ENCODE assay signal across 16 mouse cellular contexts in the genomic region with DNA sequence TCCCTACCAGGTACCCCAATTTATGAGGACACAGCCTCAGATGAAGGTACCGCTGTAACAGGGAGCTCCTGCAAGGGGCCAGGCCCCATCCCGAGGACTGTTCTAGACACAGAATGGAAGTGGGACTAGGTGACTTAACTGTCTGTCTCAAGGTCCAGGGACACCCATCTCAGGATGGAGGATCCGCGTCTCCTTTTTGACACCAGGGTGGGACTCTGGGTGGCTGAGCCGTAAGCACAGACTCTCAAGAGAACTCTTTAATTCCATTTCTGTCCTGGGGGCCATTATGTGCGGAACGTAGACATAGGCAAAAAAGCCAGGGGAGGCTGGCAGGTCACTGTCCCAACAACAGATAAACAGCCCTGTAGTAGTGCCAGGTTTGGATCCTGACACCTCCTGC. TPM values are rescaled to one million over a fixed set of nuclear protein-coding genes. Genes with fewer than 3 reads are reported as not detected.
A peak's percentile ranks its signal among the peaks of the same experiment; 100 is the strongest.
DNase-seq lines count a peak whose midpoint lies in the region; ATAC-seq and TF ChIP-seq lines count a peak whose summit lies in the region.
"Had no signal": no experiment of that assay in that cellular context is flagged by ENCODE, and none has a peak within 500 bp of the region (broad histone marks: within the 10 kb centered on the region; RNA-seq: fewer than 3 reads in every experiment).

No protein-coding gene starts in this region.

- H3K9ac ChIP-seq in heart, embryonic 14.5 days (ENCODE audit: low read length) = no peak overlapping the region; the same call in 1 of the 2 replicates
- no peak overlapping the region for H3K9ac ChIP-seq in midbrain, embryonic 12.5 days (replicated peaks)
- no peak overlapping the region for H3K9ac ChIP-seq in midbrain, embryonic 16.5 days (ENCODE audit: low read depth, low read length)
- no peak overlapping the region for H3K9ac ChIP-seq in intestine, embryonic 14.5 days (ENCODE audit: low read length)
- peak overlapping the region; percentile 52 for H3K9ac ChIP-seq in liver, postnatal 0 days (replicated peaks)
- H3K9ac ChIP-seq: kidney, embryonic 15.5 days had no signal

- no peak for TF ChIP-seq CTCF in liver, postnatal 0 days (IDR thresholded peaks at IDR 0.05; ENCODE audit: low read depth)

- intact Hi-C loops in left cerebral cortex, postnatal 4 days (cut with DNase I) = no loop called here

- no peak overlapping the region for H3K4me3 ChIP-seq in heart, embryonic 14.5 days (ENCODE audit: control insufficient read depth in 1 of 2, insufficient read depth in 1 of 2, low read depth in 1 of 2, low read length in 2 of 2)
- no peak overlapping the region for H3K4me3 ChIP-seq in midbrain, embryonic 12.5 days
- no peak overlapping the region for H3K4me3 ChIP-seq in midbrain, embryonic 16.5 days (ENCODE audit: low read depth, low read length)
- no peak overlapping the region for H3K4me3 ChIP-seq in intestine, embryonic 14.5 days (ENCODE audit: low read depth, low read length)
- H3K4me3 ChIP-seq in liver, postnatal 0 days (ENCODE audit: low read depth, low read length) = 0 out of 2 replicates have a peak overlapping the region, but pooled peaks have one; percentile 12
- H3K4me3 ChIP-seq: hindbrain, embryonic 12.5 days; kidney, embryonic 15.5 days had no signal

- no peak for TF ChIP-seq EP300 in liver, postnatal 0 days (IDR thresholded peaks at IDR 0.05; ENCODE audit: low read depth)

- peak overlapping the region; percentile 4 to 78; a peak in 3 of 4 replicates for H3K27ac ChIP-seq in heart, embryonic 14.5 days (replicated peaks in 1 of 2; ENCODE audit: control insufficient read depth in 1 of 2, insufficient read depth in 1 of 2, low read depth in 2 of 2, low read length in 2 of 2)
- peak overlapping the region; percentile 42; the same call in 1 of the 2 replicates for H3K27ac ChIP-seq in midbrain, embryonic 12.5 days (replicated peaks)
- H3K27ac ChIP-seq in midbrain, embryonic 16.5 days (ENCODE audit: low read length) = no peak overlapping the region
- peak overlapping the region; percentile 48; the same call in 1 of the 2 replicates for H3K27ac ChIP-seq in intestine, embryonic 14.5 days (ENCODE audit: low read depth)
- peak overlapping the region; percentile 85 for H3K27ac ChIP-seq in liver, postnatal 0 days (ENCODE audit: low read depth)
- H3K27ac ChIP-seq: hindbrain, embryonic 12.5 days; kidney, embryonic 15.5 days had no signal

- DNase-seq in heart, adult 18-20 months = no peak
- DNase-seq in intestine, embryonic 14.5 days (ENCODE audit: low spot score) = no peak
- no peak for DNase-seq in liver, postnatal 0 days
- DNase-seq in cerebellum, adult 18-20 months = no peak
- no peak for DNase-seq in left cerebral cortex, postnatal 4 days
- DNase-seq: cerebellum, adult 8-10 months; layer of hippocampus, adult 9-11 months; right cerebral cortex, postnatal 14 days; thymus, postnatal 4 days had no signal

- H3K36me3 ChIP-seq in heart, embryonic 14.5 days (ENCODE audit: control insufficient read depth, insufficient read depth, low read length) = peaks cover 36% of the 10 kb centered on the region
- H3K36me3 ChIP-seq in midbrain, embryonic 12.5 days = no peaks in the 10 kb centered on the region
- no peaks in the 10 kb centered on the region for H3K36me3 ChIP-seq in midbrain, embryonic 16.5 days (ENCODE audit: control insufficient read depth, insufficient read depth, low read length)
- no peaks in the 10 kb centered on the region for H3K36me3 ChIP-seq in intestine, embryonic 14.5 days (ENCODE audit: control insufficient read depth, insufficient read depth, low read length)
- peaks cover 44% of the 10 kb centered on the region for H3K36me3 ChIP-seq in liver, postnatal 0 days (replicated peaks; ENCODE audit: insufficient read depth, low read length)
- H3K36me3 ChIP-seq: hindbrain, embryonic 12.5 days had no signal

- peaks cover 64 to 91% of the 10 kb centered on the region in 2 experiments for H3K4me1 ChIP-seq in heart, embryonic 14.5 days (ENCODE audit: control insufficient read depth in 2 of 2, insufficient read depth in 2 of 2, low read length in 2 of 2)
- peaks cover 57% of the 10 kb centered on the region for H3K4me1 ChIP-seq in midbrain, embryonic 12.5 days
- H3K4me1 ChIP-seq in midbrain, embryonic 16.5 days (ENCODE audit: control insufficient read depth, insufficient read depth, low read length) = peaks cover 12% of the 10 kb centered on the region
- H3K4me1 ChIP-seq in intestine, embryonic 14.5 days (replicated peaks; ENCODE audit: control insufficient read depth, insufficient read depth, low read length) = peaks cover 36% of the 10 kb centered on the region
- peaks cover 95% of the 10 kb centered on the region for H3K4me1 ChIP-seq in liver, postnatal 0 days (ENCODE audit: insufficient read depth)

- WGBS in heart, embryonic 14.5 days = 72% methylated on average over 7 of the region's 7 CpGs
- 90% methylated on average over 7 of the region's 7 CpGs for WGBS in midbrain, embryonic 12.5 days
- 87% methylated on average over 7 of the region's 7 CpGs for WGBS in midbrain, embryonic 16.5 days
- WGBS in intestine, embryonic 14.5 days = 84% methylated on average over 7 of the region's 7 CpGs
- 59% methylated on average over 7 of the region's 7 CpGs for WGBS in liver, postnatal 0 days (ENCODE audit: insufficient replicate concordance)

- no peak for ATAC-seq in heart, embryonic 14.5 days (ENCODE audit: insufficient number of reproducible peaks, insufficient read depth, low FRiP score, low read depth)
- no peak for ATAC-seq in midbrain, embryonic 12.5 days (ENCODE audit: low FRiP score, low read depth)
- ATAC-seq in midbrain, embryonic 16.5 days = no peak
- ATAC-seq in intestine, embryonic 14.5 days (replicated peaks; ENCODE audit: low FRiP score, low TSS enrichment, low read depth) = no peak
- no peak for ATAC-seq in liver, postnatal 0 days
- ATAC-seq: activated CD4-positive, CD25-positive, alpha-beta regulatory T cell, adult 4 months had no signal

- H3K27me3 ChIP-seq in heart, embryonic 14.5 days (ENCODE audit: control insufficient read depth, insufficient read depth, low read length) = no peaks in the 10 kb centered on the region
- peaks cover 5% of the 10 kb centered on the region for H3K27me3 ChIP-seq in midbrain, embryonic 12.5 days
- H3K27me3 ChIP-seq in midbrain, embryonic 16.5 days (ENCODE audit: control insufficient read depth, insufficient read depth, low read depth, low read length) = no peaks in the 10 kb centered on the region
- H3K27me3 ChIP-seq in intestine, embryonic 14.5 days (replicated peaks; ENCODE audit: control insufficient read depth, insufficient read depth, low read length) = no peaks in the 10 kb centered on the region
- H3K27me3 ChIP-seq in liver, postnatal 0 days (ENCODE audit: insufficient read depth, low read length) = no peaks in the 10 kb centered on the region
- H3K27me3 ChIP-seq: kidney, embryonic 15.5 days had no signal

- H3K9me3 ChIP-seq in heart, embryonic 14.5 days (ENCODE audit: control insufficient read depth, low read length) = no peaks in the 10 kb centered on the region
- H3K9me3 ChIP-seq in midbrain, embryonic 12.5 days = no peaks in the 10 kb centered on the region
- H3K9me3 ChIP-seq in midbrain, embryonic 16.5 days (replicated peaks; ENCODE audit: control insufficient read depth, low read length, poor library complexity, severe bottlenecking) = no peaks in the 10 kb centered on the region
- H3K9me3 ChIP-seq in intestine, embryonic 14.5 days (ENCODE audit: control insufficient read depth, low read length) = no peaks in the 10 kb centered on the region
- H3K9me3 ChIP-seq in liver, postnatal 0 days (ENCODE audit: low read length) = no peaks in the 10 kb centered on the region
- H3K9me3 ChIP-seq: hindbrain, embryonic 12.5 days; kidney, embryonic 15.5 days had no signal

- H3K4me2 ChIP-seq in heart, embryonic 14.5 days (ENCODE audit: low read length) = peak overlapping the region; percentile 17; the same call in 1 of the 2 replicates
- H3K4me2 ChIP-seq in midbrain, embryonic 12.5 days (replicated peaks) = no peak overlapping the region
- no peak overlapping the region for H3K4me2 ChIP-seq in midbrain, embryonic 16.5 days (ENCODE audit: low read length)
- H3K4me2 ChIP-seq in intestine, embryonic 14.5 days (ENCODE audit: low read length) = no peak overlapping the region
- peak overlapping the region; percentile 66 for H3K4me2 ChIP-seq in liver, postnatal 0 days (ENCODE audit: low read depth, low read length)
- H3K4me2 ChIP-seq: hindbrain, embryonic 12.5 days; kidney, embryonic 15.5 days had no signal

RNA-seq across cellular contexts. Expression of gene Trhr2, which starts 38.4 kb away (rescaled TPM):
- polyA plus RNA-seq in heart, embryonic 14.5 days (2014; fragmentation: Nextera tagmentation; extraction: Ambion mirVana) = not detected in 2 replicates
- not detected for total RNA-seq in heart, adult 18-20 months (2021)
- polyA plus RNA-seq in midbrain, embryonic 12.5 days (2016; fragmentation: Nextera tagmentation; extraction: Ambion mirVana) = not detected in 2 replicates
- polyA plus RNA-seq in midbrain, embryonic 16.5 days (2015; fragmentation: Nextera tagmentation; extraction: Ambion mirVana) = 0.26 TPM in 1 of 2 replicates, not detected in the other
- not detected in 2 replicates for polyA plus RNA-seq in intestine, embryonic 14.5 days (2014; fragmentation: Nextera tagmentation; extraction: Ambion mirVana)
- polyA plus RNA-seq in liver, postnatal 0 days (2015; fragmentation: Nextera tagmentation; extraction: Ambion mirVana) = not detected in 2 replicates
- total RNA-seq in left cerebral cortex, postnatal 4 days (2021) = 1 to 10 TPM in 1 of 2 experiments, under 1 TPM in 1; 0.66 to 1.3 TPM
- polyA plus RNA-seq: activated CD4-positive, CD25-positive, alpha-beta regulatory T cell, adult 4 months; hindbrain, embryonic 12.5 days; kidney, embryonic 15.5 days; lung, embryonic 16.5 days had no signal

RNA-seq across cellular contexts. Expression of gene Zfpm1, which starts 40.2 kb away (rescaled TPM):
- 4.4 and 6.1 TPM in 2 replicates for polyA plus RNA-seq in heart, embryonic 14.5 days (2014; fragmentation: Nextera tagmentation; extraction: Ambion mirVana)
- total RNA-seq in heart, adult 18-20 months (2021) = 10 to 100 TPM; 18.4 to 23.0 TPM
- polyA plus RNA-seq in midbrain, embryonic 12.5 days (2016; fragmentation: Nextera tagmentation; extraction: Ambion mirVana) = 3.0 TPM in 2 replicates
- 0.77 and 1.2 TPM in 2 replicates for polyA plus RNA-seq in midbrain, embryonic 16.5 days (2015; fragmentation: Nextera tagmentation; extraction: Ambion mirVana)
- polyA plus RNA-seq in intestine, embryonic 14.5 days (2014; fragmentation: Nextera tagmentation; extraction: Ambion mirVana) = 4.2 and 6.4 TPM in 2 replicates
- polyA plus RNA-seq in liver, postnatal 0 days (2015; fragmentation: Nextera tagmentation; extraction: Ambion mirVana) = 5.7 and 6.9 TPM in 2 replicates
- 10 to 100 TPM in 1 of 2 experiments, 1 to 10 TPM in 1; 8.6 to 12.2 TPM for total RNA-seq in left cerebral cortex, postnatal 4 days (2021)

RNA-seq across cellular contexts. Expression of gene Zc3h18, which starts 54.3 kb away (rescaled TPM):
- 17.7 and 19.6 TPM in 2 replicates for polyA plus RNA-seq in heart, embryonic 14.5 days (2014; fragmentation: Nextera tagmentation; extraction: Ambion mirVana)
- total RNA-seq in heart, adult 18-20 months (2021) = 10 to 100 TPM; 20.9 to 24.5 TPM
- 68.3 and 74.0 TPM in 2 replicates for polyA plus RNA-seq in midbrain, embryonic 12.5 days (2016; fragmentation: Nextera tagmentation; extraction: Ambion mirVana)
- 30.8 and 37.7 TPM in 2 replicates for polyA plus RNA-seq in midbrain, embryonic 16.5 days (2015; fragmentation: Nextera tagmentation; extraction: Ambion mirVana)
- polyA plus RNA-seq in intestine, embryonic 14.5 days (2014; fragmentation: Nextera tagmentation; extraction: Ambion mirVana) = 37.0 and 38.6 TPM in 2 replicates
- polyA plus RNA-seq in liver, postnatal 0 days (2015; fragmentation: Nextera tagmentation; extraction: Ambion mirVana) = 12.8 and 15.6 TPM in 2 replicates
- 10 to 100 TPM; 47.9 to 49.3 TPM for total RNA-seq in left cerebral cortex, postnatal 4 days (2021)

Comparison
In these comparisons a context has a peak if more than half of its experiments do, and no peak if none do; other contexts are left out.
1. H3K4me2 ChIP-seq: peak in heart, embryonic 14.5 days (single experiment) and liver, postnatal 0 days (single experiment); none in midbrain, embryonic 12.5 days (single experiment), midbrain, embryonic 16.5 days (single experiment) and intestine, embryonic 14.5 days (single experiment).